26 mouse cellular contexts compared by ENCODE assay signal in the genomic region with DNA sequence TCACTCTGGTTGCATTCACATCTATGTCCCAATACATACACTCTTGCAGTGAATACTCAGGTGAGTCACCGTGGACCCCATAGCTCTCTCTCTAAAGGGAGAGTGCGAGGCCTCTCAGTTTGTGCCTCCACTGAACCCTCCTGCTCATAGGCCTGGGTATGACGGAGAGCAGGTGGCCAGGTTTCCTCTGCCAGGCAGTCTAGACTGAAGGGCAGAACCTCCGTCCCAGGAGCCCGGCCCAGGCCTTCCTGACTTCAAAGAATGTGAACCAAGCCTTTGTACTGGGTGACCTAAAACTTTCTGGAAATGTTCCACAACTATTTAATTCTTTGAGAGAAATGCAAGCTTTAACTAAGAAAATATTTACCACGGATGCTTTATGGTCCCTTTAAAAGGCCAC. TPM values are rescaled to one million over a fixed set of nuclear protein-coding genes. Genes with fewer than 3 reads are reported as not detected.
DNase-seq lines count a peak whose midpoint lies in the region; ATAC-seq and TF ChIP-seq lines count a peak whose summit lies in the region.
"Had no signal": no experiment of that assay in that cellular context is flagged by ENCODE, and none has a peak within 500 bp of the region (broad histone marks: within the 10 kb centered on the region; RNA-seq: fewer than 3 reads in every experiment).

No protein-coding gene starts in this region.

- peaks cover 7% of the 10 kb centered on the region; the same call in 1 of the 2 replicates for H3K4me1 ChIP-seq in kidney, adult 2 months (ENCODE audit: control insufficient read depth, insufficient read depth, low read length)
- peaks cover 17% of the 10 kb centered on the region for H3K4me1 ChIP-seq in kidney, embryonic 14.5 days (ENCODE audit: control insufficient read depth, insufficient read depth, low read length)
- peaks cover 42% of the 10 kb centered on the region for H3K4me1 ChIP-seq in limb, embryonic 10.5 days

- no peaks in the 10 kb centered on the region for H3K36me3 ChIP-seq in kidney, adult 2 months (ENCODE audit: control insufficient read depth, insufficient read depth, low read length)
- H3K36me3 ChIP-seq in kidney, embryonic 14.5 days (ENCODE audit: control insufficient read depth, insufficient read depth, low read length), result no peaks in the 10 kb centered on the region
- H3K36me3 ChIP-seq in limb, embryonic 10.5 days, result no peaks in the 10 kb centered on the region
- H3K36me3 ChIP-seq: embryonic facial prominence, embryonic 15.5 days; G1E; hindbrain, embryonic 13.5 days; limb, embryonic 12.5 days; midbrain, embryonic 12.5 days had no signal

- H3K27me3 ChIP-seq in kidney, adult 2 months (replicated peaks; ENCODE audit: control insufficient read depth, insufficient read depth, low read length), result no peaks in the 10 kb centered on the region
- H3K27me3 ChIP-seq in kidney, embryonic 14.5 days (ENCODE audit: control insufficient read depth, insufficient read depth, low read length), result no peaks in the 10 kb centered on the region
- no peaks in the 10 kb centered on the region for H3K27me3 ChIP-seq in limb, embryonic 10.5 days (ENCODE audit: low read depth, poor library complexity, severe bottlenecking)
- H3K27me3 ChIP-seq: embryonic facial prominence, embryonic 15.5 days; limb, embryonic 12.5 days; Patski had no signal

- no peak for ATAC-seq in kidney, embryonic 14.5 days (ENCODE audit: low FRiP score, low TSS enrichment)
- ATAC-seq: forebrain, embryonic 14.5 days; intestine, embryonic 16.5 days; Patski had no signal

- intact Hi-C loops in left cerebral cortex, adult 2 months (cut with DNase I), result no loop called here

- H3K4me3 ChIP-seq in kidney, adult 2 months (ENCODE audit: insufficient read depth, low read depth, low read length), result no peak overlapping the region
- H3K4me3 ChIP-seq in kidney, embryonic 14.5 days (ENCODE audit: low read length), result no peak overlapping the region
- no peak overlapping the region for H3K4me3 ChIP-seq in left cerebral cortex, adult 2 months
- no peak overlapping the region for H3K4me3 ChIP-seq in limb, embryonic 10.5 days
- H3K4me3 ChIP-seq: embryonic facial prominence, embryonic 15.5 days; hindbrain, embryonic 13.5 days; limb, embryonic 12.5 days; midbrain, embryonic 12.5 days had no signal

- TF ChIP-seq POLR2A in kidney, adult 2 months (IDR thresholded peaks at IDR 0.05; ENCODE audit: low read depth, low read length), result no peak

- TF ChIP-seq CTCF in kidney, adult 2 months (conservative IDR thresholded peaks at IDR 0.05; ENCODE audit: insufficient read depth, insufficient read length, low read depth, low read length), result no peak
- no peak for TF ChIP-seq CTCF in left cerebral cortex, adult 2 months (IDR thresholded peaks at IDR 0.05)

- H3K9me3 ChIP-seq in kidney, embryonic 14.5 days (ENCODE audit: control insufficient read depth, low read length), result no peaks in the 10 kb centered on the region
- no peaks in the 10 kb centered on the region for H3K9me3 ChIP-seq in limb, embryonic 10.5 days (replicated peaks)
- H3K9me3 ChIP-seq: embryonic facial prominence, embryonic 15.5 days; hindbrain, embryonic 13.5 days; limb, embryonic 12.5 days; midbrain, embryonic 12.5 days had no signal

- H3K27ac ChIP-seq in kidney, adult 2 months (ENCODE audit: insufficient read depth, low read depth, low read length), result no peak overlapping the region
- no peak overlapping the region for H3K27ac ChIP-seq in kidney, embryonic 14.5 days (ENCODE audit: low read depth, low read length)
- peak overlapping the region; percentile 44; the same call in 1 of the 2 replicates for H3K27ac ChIP-seq in left cerebral cortex, adult 2 months
- 0 out of 2 replicates have a peak overlapping the region, but pooled peaks have one; percentile 11 for H3K27ac ChIP-seq in limb, embryonic 10.5 days
- H3K27ac ChIP-seq: embryonic facial prominence, embryonic 15.5 days; hindbrain, embryonic 13.5 days; limb, embryonic 12.5 days; midbrain, embryonic 12.5 days had no signal

- no peak overlapping the region for H3K4me2 ChIP-seq in kidney, embryonic 14.5 days (replicated peaks; ENCODE audit: low read depth, low read length)
- H3K4me2 ChIP-seq: embryonic facial prominence, embryonic 15.5 days; heart, embryonic 11.5 days; hindbrain, embryonic 13.5 days; limb, embryonic 12.5 days; liver, embryonic 11.5 days; midbrain, embryonic 12.5 days had no signal

- 49% methylated on average over 6 of the region's 6 CpGs for WGBS in kidney, adult 2 months
- WGBS in kidney, embryonic 14.5 days, result 46% methylated on average over 6 of the region's 6 CpGs
- 77% methylated on average over 6 of the region's 6 CpGs for WGBS in limb, embryonic 10.5 days

- DNase-seq in adrenal gland, adult 2 months, result peak; percentile 42
- no peak for DNase-seq in adrenal gland, adult 18-20 months (ENCODE audit: low spot score in 2 of 2)
- DNase-seq in kidney, adult 2 months, result peak; percentile 57
- DNase-seq in left cerebral cortex, adult 2 months (ENCODE audit: extremely low spot score in 1 of 2, low spot score in 2 of 2), result no peak
- DNase-seq in left cerebral cortex, adult 11 months (ENCODE audit: low spot score), result no peak
- DNase-seq in limb, embryonic 10.5 days (ENCODE audit: low spot score), result no peak
- DNase-seq: cerebellum, adult 18-20 months; cerebellum, postnatal 14 days; gastrocnemius, postnatal 25 days; heart, adult 11 months; heart, postnatal 4 days; layer of hippocampus, postnatal 36 days; lung, postnatal 36 days; thymus, adult 2 months; thymus, postnatal 36 days had no signal

- no peak overlapping the region for H3K9ac ChIP-seq in kidney, embryonic 14.5 days (ENCODE audit: low read depth, low read length)
- H3K9ac ChIP-seq: embryonic facial prominence, embryonic 15.5 days; hindbrain, embryonic 13.5 days; limb, embryonic 12.5 days; midbrain, embryonic 12.5 days had no signal

RNA-seq across cellular contexts. Expression of gene Id2, which starts 7.0 kb away (rescaled TPM):
- 100 to 1,000 TPM; 314 to 605 TPM for total RNA-seq in adrenal gland, adult 2 months (2021)
- polyA plus RNA-seq in adrenal gland, adult 2 months (2012; rRNA removed), result 408 and 447 TPM in 2 replicates
- 100 to 1,000 TPM; 404 to 543 TPM for total RNA-seq in adrenal gland, adult 18-20 months (2021)
- polyA plus RNA-seq in kidney, adult 2 months (2012; rRNA removed), result 476 and 599 TPM in 2 replicates
- 577 and 698 TPM in 2 replicates for polyA plus RNA-seq in kidney, embryonic 14.5 days (2014; fragmentation: Nextera tagmentation; extraction: Ambion mirVana)
- total RNA-seq in left cerebral cortex, adult 2 months (2021), result 100 to 1,000 TPM; 140 to 167 TPM
- polyA plus RNA-seq in limb, embryonic 10.5 days (2016; fragmentation: Nextera tagmentation; extraction: Ambion mirVana), result 273 and 313 TPM in 2 replicates
- polyA plus RNA-seq: G1E had no signal

Comparison
In these comparisons a context has a peak if more than half of its experiments do, and no peak if none do; other contexts are left out.
1. DNase-seq: peak in adrenal gland, adult 2 months (single experiment) and kidney, adult 2 months (single experiment); none in adrenal gland, adult 18-20 months (0 of 2), left cerebral cortex, adult 2 months (0 of 2), left cerebral cortex, adult 11 months (single experiment) and limb, embryonic 10.5 days (single experiment).
2. H3K27ac ChIP-seq: peak in left cerebral cortex, adult 2 months (single experiment) and limb, embryonic 10.5 days (single experiment); none in kidney, adult 2 months (single experiment) and kidney, embryonic 14.5 days (single experiment).